Mouse (Mus musculus) cerebellum, adult 2 months (tissue): Measurements from ENCODE around the gene Olfr586. TPM values are rescaled to one million over a fixed set of nuclear protein-coding genes. Genes with fewer than 3 reads are reported as not detected.

Source experiments
- DNase-seq, 2 experiments: peaks; one replicate each; pipeline ENCODE4 v3.0.0; 2021
- H3K27ac ChIP-seq: fragments of 200-500 bp; 2 replicates; pipeline ENCODE4 v1.5.1; 2012; ENCODE audit warnings: low read length, control low read depth, inconsistent platforms; ENCODE audit not compliant: insufficient read depth
- H3K27me3 ChIP-seq: fragments of 200-500 bp; 2 replicates; pipeline ENCODE4 v1.6.1; 2012; ENCODE audit warnings: inconsistent platforms, mild to moderate bottlenecking, low read length, moderate library complexity; ENCODE audit not compliant: control insufficient read depth, insufficient read depth
- H3K4me1 ChIP-seq: fragments of 200-500 bp; 2 replicates; pipeline ENCODE4 v1.6.1; 2011; ENCODE audit warnings: low read length; ENCODE audit not compliant: control insufficient read depth, insufficient read depth
- H3K4me3 ChIP-seq: fragments of 200-500 bp; replicated peaks from 2 replicates; pipeline ENCODE3; 2011; ENCODE audit warnings: mild to moderate bottlenecking, low read depth, low read length, control low read depth; ENCODE audit not compliant: insufficient read depth
- CTCF ChIP-seq: fragments of 200-500 bp; IDR thresholded peaks from 2 replicates; pipeline ENCODE4 v1.5.1; 2011; ENCODE audit warnings: low read depth, mild to moderate bottlenecking, control low read depth, low read length, moderate library complexity, borderline replicate concordance; ENCODE audit not compliant: insufficient read depth
- POLR2A ChIP-seq: fragments of 200-500 bp; IDR thresholded peaks from 2 replicates; pipeline ENCODE4 v1.6.1; 2011; ENCODE audit warnings: low read length, control low read depth, borderline replicate concordance; ENCODE audit not compliant: insufficient read depth
- WGBS: fragments of 180-500 bp; shearing (Covaris S2); methylation state at CpG from one replicate; pipeline ENCODE4 v1.1.7; 2018; 5-methylcytosine and 5-hydroxymethylcytosine counted together
- polyA plus RNA-seq: library from polyadenylated mRNA; depleted of rRNA; stranded (reverse); fragments of >200 nt; gene quantifications from 2 replicates; pipeline ENCODE4 v1.2.3, GENCODE M21; 2012; rRNA removed

Olfr586 gene
- polyA plus RNA-seq = not detected in 2 replicates

DNA sequence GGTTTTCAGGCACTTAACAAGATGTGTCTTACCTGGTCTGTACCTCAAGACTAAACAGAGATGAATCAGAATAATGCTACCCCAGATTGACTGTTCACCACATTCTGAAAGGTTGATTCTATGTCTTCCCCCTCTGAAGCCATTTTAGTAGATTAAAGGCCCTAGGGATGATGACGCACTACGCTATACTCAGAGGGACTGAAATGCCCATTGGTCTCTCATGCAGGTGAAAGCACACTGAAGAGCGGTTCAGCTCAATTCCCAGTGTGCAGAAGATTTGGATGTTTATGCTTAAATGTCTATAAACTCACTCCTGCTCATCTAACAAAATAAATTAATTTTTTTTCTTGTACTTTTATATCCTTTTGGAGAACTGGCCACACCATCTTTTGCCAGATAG, at the start of gene Olfr586:
TSS of gene Olfr586 (minus strand) at position 101 of the 400 bp plus-strand sequence.
- TF ChIP-seq POLR2A (no peak), CTCF (no peak)

DNA sequence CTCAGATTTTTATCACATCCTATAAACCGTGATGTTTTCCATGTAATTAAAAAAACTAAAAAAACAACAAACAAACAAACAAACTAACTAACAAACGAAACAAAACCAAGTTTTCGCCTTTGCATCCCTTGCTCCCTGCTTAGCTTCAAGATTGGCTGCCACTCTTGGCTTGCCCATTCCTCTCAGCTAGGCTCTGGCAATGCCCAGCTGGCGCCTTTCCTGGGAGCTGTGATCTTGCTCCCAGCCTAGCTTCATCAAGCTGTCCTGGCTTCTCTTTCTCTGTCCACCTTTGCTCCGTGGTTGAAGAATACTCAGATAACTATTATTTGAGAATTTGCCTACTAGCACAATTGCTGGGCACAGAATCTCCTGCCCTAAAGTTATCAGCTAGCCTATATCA, 44.3 kb upstream of the Olfr586 start:
- Histone ChIP-seq H3K4me1 (no peaks in the 10 kb centered on the region), H3K4me3 (no peak overlapping the region), H3K27me3 (no peaks in the 10 kb centered on the region), H3K27ac (no peak overlapping the region)
- 35% methylated on average over 5 of the region's 5 CpGs for WGBS
- TF ChIP-seq POLR2A = no peak
- no peak for DNase-seq

More for the DNA sequence above, at the start of gene Olfr586:
- 88% methylated on average over 3 of the region's 3 CpGs for WGBS
- no peak for DNase-seq
- no peaks in the 10 kb centered on the region for H3K4me1 ChIP-seq
- H3K27me3 ChIP-seq = no peaks in the 10 kb centered on the region
- H3K27ac ChIP-seq = no peak within 1 kb of the TSS
- H3K4me3 ChIP-seq = no peak within 1 kb of the TSS

DNA sequence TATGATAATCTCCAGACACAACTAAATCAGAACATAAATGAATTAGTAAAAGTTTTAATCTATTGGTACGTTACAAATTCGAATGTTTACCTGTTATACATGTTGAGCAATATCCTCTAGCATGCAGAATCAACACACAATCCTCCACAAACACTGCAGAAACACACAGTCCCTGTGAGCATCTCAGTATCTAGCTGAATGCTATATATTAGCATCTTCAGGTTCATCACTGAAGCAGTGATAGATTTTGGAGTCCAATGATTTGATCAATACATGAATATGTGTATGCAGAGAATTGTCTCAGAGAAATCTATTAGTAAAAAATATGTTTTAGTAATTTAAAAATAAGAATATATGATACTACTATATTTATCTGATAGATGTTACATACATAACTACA, 30.8 kb upstream of the Olfr586 start, which contains the start of gene Olfr589:
TSS of gene Olfr589 (minus strand) at position 101 of the 400 bp plus-strand sequence.
- DNase-seq = no peak
- Histone ChIP-seq H3K4me3 (no peak within 1 kb of the TSS), H3K27ac (no peak within 1 kb of the TSS), H3K4me1 (no peaks in the 10 kb centered on the region), H3K27me3 (no peaks in the 10 kb centered on the region)
- no peak for TF ChIP-seq POLR2A
- no peak for TF ChIP-seq CTCF
- 44% methylated on average over 2 of the region's 2 CpGs for WGBS

DNA sequence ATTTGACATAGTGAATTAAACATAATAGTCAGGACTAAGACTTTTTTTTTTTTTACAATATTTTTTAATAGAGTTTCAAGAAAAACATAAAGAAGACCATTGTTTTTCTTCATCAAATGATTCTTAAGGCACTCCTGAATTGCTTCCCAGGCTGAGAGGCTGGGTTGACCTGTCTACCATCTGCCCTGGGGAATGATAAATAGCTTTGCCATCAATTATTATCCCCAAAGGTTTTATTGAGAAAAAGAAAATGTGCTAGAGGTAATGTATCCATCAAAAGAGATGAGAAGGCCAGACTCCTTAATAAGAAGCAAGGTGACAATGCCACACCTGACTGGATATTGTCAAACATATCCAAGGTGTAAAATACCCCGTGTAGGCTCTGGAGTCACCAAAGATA, 15.1 kb upstream of the Olfr586 start, which contains the start of gene Olfr588-ps1:
TSS of gene Olfr588-ps1 (plus strand) at position 301 of the 400 bp plus-strand sequence.
- no peak for DNase-seq
- no peaks in the 10 kb centered on the region for H3K27me3 ChIP-seq
- 81% methylated on average over 1 of the region's 1 CpGs for WGBS
- H3K4me3 ChIP-seq = no peak within 1 kb of the TSS
- H3K27ac ChIP-seq = no peak within 1 kb of the TSS
- no peaks in the 10 kb centered on the region for H3K4me1 ChIP-seq
- no peak for TF ChIP-seq POLR2A
- no peak for TF ChIP-seq CTCF

DNA sequence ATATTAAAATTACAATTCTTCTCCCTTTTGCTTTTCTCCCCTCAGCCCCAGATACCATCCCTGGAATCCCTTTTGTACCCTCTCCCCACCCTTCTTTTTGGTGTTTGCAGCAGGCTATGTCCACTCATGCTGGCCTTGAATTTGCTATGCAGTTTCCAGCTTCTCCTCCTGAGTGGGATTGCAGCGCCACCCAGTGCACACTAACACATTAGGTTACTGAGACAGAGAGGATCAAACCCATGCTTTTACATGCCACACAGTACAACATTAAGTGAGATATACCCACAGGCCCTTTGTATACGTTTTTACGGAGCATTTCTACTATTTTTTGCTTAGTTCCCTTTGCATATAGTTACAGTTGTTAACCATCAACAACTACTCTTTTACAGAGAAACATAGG, 6.0 kb downstream of the Olfr586 start:
- Histone ChIP-seq H3K27ac (no peak overlapping the region), H3K4me1 (no peaks in the 10 kb centered on the region), H3K27me3 (no peaks in the 10 kb centered on the region), H3K4me3 (no peak overlapping the region)
- WGBS = 44% methylated on average over 3 of the region's 3 CpGs
- DNase-seq = no peak
- no peak for TF ChIP-seq CTCF
- no peak for TF ChIP-seq POLR2A

DNA sequence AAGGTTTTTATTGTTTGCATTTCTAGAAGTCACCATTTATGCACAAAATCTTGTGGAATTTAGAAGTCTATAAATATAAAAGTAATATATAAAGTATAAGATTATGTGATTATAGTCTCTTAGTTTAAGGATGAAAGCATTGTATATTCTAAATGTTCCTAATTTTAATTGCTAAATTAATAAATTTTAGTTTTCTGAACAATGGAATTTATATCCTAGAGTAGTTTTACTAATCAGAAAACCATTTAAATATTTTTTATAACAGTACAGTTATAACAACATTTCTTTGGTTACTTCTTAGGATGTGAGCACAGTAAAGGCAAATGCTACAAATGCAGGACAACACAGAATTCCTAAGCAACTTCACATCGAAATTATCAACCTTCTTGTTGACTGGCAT, 28.0 kb downstream of the Olfr586 start, which contains the start of gene Olfr585:
TSS of gene Olfr585 (plus strand) at position 301 of the 400 bp plus-strand sequence.
- Histone ChIP-seq H3K27me3 (no peaks in the 10 kb centered on the region), H3K27ac (no peak within 1 kb of the TSS), H3K4me1 (no peaks in the 10 kb centered on the region), H3K4me3 (no peak within 1 kb of the TSS)
- TF ChIP-seq CTCF = no peak
- TF ChIP-seq POLR2A = no peak
- no peak for DNase-seq
- 80% methylated on average over 1 of the region's 1 CpGs for WGBS

DNA sequence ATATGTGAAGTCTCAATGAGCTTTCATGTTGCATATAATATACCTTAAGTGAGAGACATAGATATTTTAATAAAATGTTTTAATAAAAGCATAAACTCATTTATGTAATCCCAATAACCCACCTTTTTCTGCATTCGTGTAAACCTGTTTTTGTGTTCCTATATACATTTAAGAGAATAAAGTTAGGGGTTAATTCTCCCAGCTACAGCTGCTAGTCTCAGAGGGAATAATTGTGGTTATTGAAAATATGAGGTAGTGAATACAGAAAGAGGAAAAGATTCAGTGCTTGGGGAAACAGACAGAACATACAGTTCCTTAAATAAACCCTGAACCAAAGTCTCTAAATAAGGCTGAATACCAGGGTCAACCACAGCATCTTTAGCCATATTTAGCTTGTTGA, 43.9 kb downstream of the Olfr586 start, which contains the start of gene Olfr584:
TSS of gene Olfr584 (plus strand) at position 301 of the 400 bp plus-strand sequence.
- Histone ChIP-seq H3K27me3 (no peaks in the 10 kb centered on the region), H3K27ac (no peak within 1 kb of the TSS), H3K4me1 (no peaks in the 10 kb centered on the region), H3K4me3 (no peak within 1 kb of the TSS)
- no peak for DNase-seq
- 76% methylated on average over 1 of the region's 1 CpGs for WGBS
- TF ChIP-seq CTCF (no peak), POLR2A (no peak)

Other genes starting within 250 kb of the Olfr586 start
- gene Olfr568, start 248.5 kb downstream of the Olfr586 start, polyA plus RNA-seq = not detected in 2 replicates
- not detected in 2 replicates for gene Olfr569, start 234.8 kb downstream of the Olfr586 start, polyA plus RNA-seq
- gene Olfr570, start 231.1 kb downstream of the Olfr586 start, polyA plus RNA-seq = 0.19 TPM in 1 of 2 replicates, not detected in the other
- not detected in 2 replicates for gene Olfr571, start 208.1 kb downstream of the Olfr586 start, polyA plus RNA-seq
- gene Olfr572, start 201.2 kb downstream of the Olfr586 start, polyA plus RNA-seq = not detected in 2 replicates
- gene Olfr573-ps1, start 183.1 kb downstream of the Olfr586 start, polyA plus RNA-seq = not detected in 2 replicates
- gene Olfr574, start 177.2 kb downstream of the Olfr586 start, polyA plus RNA-seq = not detected in 2 replicates
- not detected in 2 replicates for gene Olfr575, start 166.9 kb downstream of the Olfr586 start, polyA plus RNA-seq
- gene Olfr576, start 163.0 kb downstream of the Olfr586 start, polyA plus RNA-seq = not detected in 2 replicates
- not detected in 2 replicates for gene Olfr577, start 149.7 kb downstream of the Olfr586 start, polyA plus RNA-seq
- not detected in 2 replicates for gene Olfr578, start 136.3 kb downstream of the Olfr586 start, polyA plus RNA-seq
- gene Olfr582, start 87.6 kb downstream of the Olfr586 start, polyA plus RNA-seq = not detected in 2 replicates
- not detected in 2 replicates for gene Olfr583, start 74.3 kb downstream of the Olfr586 start, polyA plus RNA-seq
- not detected in 2 replicates for gene Olfr584, start 43.8 kb downstream of the Olfr586 start, polyA plus RNA-seq
- not detected in 2 replicates for gene Olfr585, start 27.9 kb downstream of the Olfr586 start, polyA plus RNA-seq
- gene Olfr588-ps1, start 15.2 kb upstream of the Olfr586 start, polyA plus RNA-seq = not detected in 2 replicates
- gene Olfr589, start 30.7 kb upstream of the Olfr586 start, polyA plus RNA-seq = not detected in 2 replicates
- gene Olfr591, start 52.7 kb upstream of the Olfr586 start, polyA plus RNA-seq = not detected in 2 replicates
- gene Olfr592, start 59.2 kb upstream of the Olfr586 start, polyA plus RNA-seq = not detected in 2 replicates
- gene Olfr593, start 86.2 kb upstream of the Olfr586 start, polyA plus RNA-seq = not detected in 2 replicates
- gene Olfr594, start 91.4 kb upstream of the Olfr586 start, polyA plus RNA-seq = not detected in 2 replicates
- gene Usp17ld, start 126.9 kb upstream of the Olfr586 start, polyA plus RNA-seq = not detected in 2 replicates
- not detected in 2 replicates for gene Olfr596, start 180.0 kb upstream of the Olfr586 start, polyA plus RNA-seq
- not detected in 2 replicates for gene Olfr597, start 190.7 kb upstream of the Olfr586 start, polyA plus RNA-seq
- not detected in 2 replicates for gene Olfr598, start 197.9 kb upstream of the Olfr586 start, polyA plus RNA-seq
- gene Olfr599, start 210.3 kb upstream of the Olfr586 start, polyA plus RNA-seq = not detected in 2 replicates
- gene Olfr600, start 224.0 kb upstream of the Olfr586 start, polyA plus RNA-seq = not detected in 2 replicates
- not detected in 2 replicates for gene Olfr601, start 237.0 kb upstream of the Olfr586 start, polyA plus RNA-seq